Mouse (Mus musculus): ENCODE measurements at regions not wholly inside any gene's neighbourhood (a gene's known extent, or its start where the extent isn't known, plus 50 kb on each side); places are given as distances from the start of the nearest gene placed in this dataset.

GRCm38 (mm10) chrX:11839665-11840245 lies 320.4 kb downstream of the Bcor start:
- no peak for DNase-seq (ENCODE audit: low spot score in 2 of 2)

GRCm38 (mm10) chrX:11840319-11841035 lies 319.7 kb downstream of the Bcor start:
- no peak for DNase-seq (ENCODE audit: low spot score in 2 of 2)

- no peak for DNase-seq (ENCODE audit: low spot score in 2 of 2)
Measured at GRCm38 (mm10) chrX:11845566-11845965, 314.6 kb downstream of the Bcor start.

- DNase-seq (ENCODE audit: low spot score in 2 of 2) = no peak
Measured at GRCm38 (mm10) chrX:11855910-11856309, 304.2 kb downstream of the Bcor start.

- DNase-seq (ENCODE audit: low spot score in 2 of 2) = no peak
Measured at GRCm38 (mm10) chrX:11859396-11859795, 300.8 kb downstream of the Bcor start.

- DNase-seq (ENCODE audit: low spot score in 2 of 2) = no peak
Measured at GRCm38 (mm10) chrX:11861119-11861708, 298.9 kb downstream of the Bcor start.

- no peak for DNase-seq (ENCODE audit: low spot score in 2 of 2)
Measured at GRCm38 (mm10) chrX:11861892-11862291, 298.3 kb downstream of the Bcor start.

- no peak for DNase-seq (ENCODE audit: low spot score in 2 of 2)
Measured at GRCm38 (mm10) chrX:11863106-11863505, 297.0 kb downstream of the Bcor start.

- no peak for DNase-seq (ENCODE audit: low spot score in 2 of 2)
Measured at GRCm38 (mm10) chrX:11873913-11874312, 286.2 kb downstream of the Bcor start.

GRCm38 (mm10) chrX:11876636-11877035 lies 283.5 kb downstream of the Bcor start:
- no peak for DNase-seq (ENCODE audit: low spot score in 2 of 2)

GRCm38 (mm10) chrX:11878028-11878427 lies 282.1 kb downstream of the Bcor start:
- DNase-seq (ENCODE audit: low spot score in 2 of 2) = no peak

GRCm38 (mm10) chrX:11880972-11881371 lies 279.2 kb downstream of the Bcor start:
- no peak for DNase-seq (ENCODE audit: low spot score in 2 of 2)

GRCm38 (mm10) chrX:11883738-11884716 lies 276.1 kb downstream of the Bcor start:
- no peak for DNase-seq (ENCODE audit: low spot score in 2 of 2)

GRCm38 (mm10) chrX:11892396-11892795 lies 267.8 kb downstream of the Bcor start:
- DNase-seq (ENCODE audit: low spot score in 2 of 2) = peak; percentile 7

GRCm38 (mm10) chrX:11893606-11894279 lies 266.4 kb downstream of the Bcor start:
- DNase-seq (ENCODE audit: low spot score in 2 of 2) = no peak

- DNase-seq (ENCODE audit: low spot score in 2 of 2) = no peak
Measured at GRCm38 (mm10) chrX:11894280-11894662, 265.9 kb downstream of the Bcor start.

GRCm38 (mm10) chrX:11895396-11895795 lies 264.8 kb downstream of the Bcor start:
- no peak for DNase-seq (ENCODE audit: low spot score in 2 of 2)

GRCm38 (mm10) chrX:11898280-11898679 lies 261.9 kb downstream of the Bcor start:
- no peak for DNase-seq (ENCODE audit: low spot score in 2 of 2)

- no peak for DNase-seq (ENCODE audit: low spot score in 2 of 2)
Measured at GRCm38 (mm10) chrX:11899051-11899450, 261.1 kb downstream of the Bcor start.

- no peak for DNase-seq (ENCODE audit: low spot score in 2 of 2)
Measured at GRCm38 (mm10) chrX:11899914-11900313, 260.2 kb downstream of the Bcor start.

- DNase-seq (ENCODE audit: low spot score in 2 of 2) = no peak
Measured at GRCm38 (mm10) chrX:11901791-11902190, 258.4 kb downstream of the Bcor start.

Data from spleen, postnatal 14 days (tissue).